7 mouse cellular contexts compared by ENCODE assay signal in the genomic region with DNA sequence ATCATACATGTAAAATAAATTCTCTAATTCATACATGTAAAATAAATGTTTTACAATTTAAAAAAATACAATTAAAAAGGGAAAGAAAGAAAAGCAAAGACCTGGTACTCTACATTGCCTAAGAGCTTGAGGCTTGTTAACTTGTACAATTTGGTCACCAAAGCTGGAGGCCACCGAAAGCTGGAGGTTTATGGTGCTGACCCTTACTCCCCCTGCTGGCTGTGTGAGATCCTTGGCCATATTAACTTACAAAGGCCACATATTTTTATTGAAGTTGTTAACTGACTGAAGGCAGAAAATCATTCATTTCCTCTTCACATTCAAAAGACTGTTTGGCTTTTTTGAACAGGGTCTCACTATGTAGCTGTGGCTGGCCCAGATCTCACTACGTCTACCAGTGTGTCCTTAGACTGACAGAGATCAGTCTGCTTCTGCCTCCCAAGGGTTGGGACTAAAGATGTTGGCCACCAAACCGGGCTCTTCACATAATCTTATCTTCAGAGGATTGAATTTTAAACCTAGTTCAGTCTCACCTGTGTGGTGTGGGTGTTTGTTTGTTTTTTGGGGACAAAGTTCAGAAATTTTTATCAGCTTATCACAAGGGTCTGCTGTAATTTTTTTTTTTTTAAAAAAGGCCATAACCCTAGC. TPM values are rescaled to one million over a fixed set of nuclear protein-coding genes. Genes with fewer than 3 reads are reported as not detected.
DNase-seq lines count a peak whose midpoint lies in the region; ATAC-seq and TF ChIP-seq lines count a peak whose summit lies in the region.

No protein-coding gene starts in this region.

- H3K4me2 ChIP-seq in neural tube, embryonic 11.5 days (ENCODE audit: low read depth): no peak overlapping the region
- H3K4me2 ChIP-seq in intestine, postnatal 0 days (replicated peaks; ENCODE audit: low read depth): no peak overlapping the region
- H3K4me2 ChIP-seq in hindbrain, embryonic 13.5 days: no peak overlapping the region

- 79% methylated on average over 3 of the region's 3 CpGs for WGBS in neural tube, embryonic 11.5 days
- WGBS in intestine, postnatal 0 days: 33% methylated on average over 3 of the region's 3 CpGs
- WGBS in hindbrain, embryonic 13.5 days: 75% methylated on average over 3 of the region's 3 CpGs

- H3K4me1 ChIP-seq in neural tube, embryonic 11.5 days (ENCODE audit: control insufficient read depth, insufficient read depth, low read length): peaks cover 4% of the 10 kb centered on the region; the same call in 1 of the 2 replicates
- peaks cover 6% of the 10 kb centered on the region; the same call in 1 of the 2 replicates for H3K4me1 ChIP-seq in intestine, postnatal 0 days (replicated peaks; ENCODE audit: control insufficient read depth, insufficient read depth, low read length)
- peaks cover 27% of the 10 kb centered on the region for H3K4me1 ChIP-seq in hindbrain, embryonic 13.5 days (replicated peaks)

- no peaks in the 10 kb centered on the region for H3K36me3 ChIP-seq in neural tube, embryonic 11.5 days (ENCODE audit: control insufficient read depth, insufficient read depth, low read length)
- 0 out of 2 replicates have a peak, but pooled peaks cover 3% of the 10 kb centered on the region for H3K36me3 ChIP-seq in intestine, postnatal 0 days (ENCODE audit: control insufficient read depth, insufficient read depth)
- no peaks in the 10 kb centered on the region for H3K36me3 ChIP-seq in hindbrain, embryonic 13.5 days

- peak; percentile 47 for DNase-seq in neural tube, embryonic 11.5 days (ENCODE audit: low spot score)
- no peak for DNase-seq in neural tube, embryonic 10.5 days (ENCODE audit: extremely low spot score, low spot score)
- peak; percentile 52 for DNase-seq in brain, embryonic 14.5 days (ENCODE audit: low read depth)
- DNase-seq in naive thymus-derived CD4-positive, alpha-beta T cell, adult 2 months (ENCODE audit: low read depth): peak; percentile 59
- DNase-seq in frontal cortex, postnatal 14 days (ENCODE audit: low spot score in 2 of 2): no peak

- TF ChIP-seq CTCF in brain, embryonic 14.5 days (IDR thresholded peaks at IDR 0.05; ENCODE audit: borderline replicate concordance, extremely low read depth, insufficient read depth, insufficient read length): peak; percentile 57; the same call in 1 of the 2 replicates
- TF ChIP-seq CTCF in intestine, postnatal 0 days (IDR thresholded peaks at IDR 0.05; ENCODE audit: low read depth): peak; percentile 80

- H3K27ac ChIP-seq in neural tube, embryonic 11.5 days (ENCODE audit: low read depth, low read length): no peak overlapping the region
- H3K27ac ChIP-seq in intestine, postnatal 0 days (ENCODE audit: low read depth, low read length): peak overlapping the region; percentile 62
- H3K27ac ChIP-seq in hindbrain, embryonic 13.5 days: no peak overlapping the region

- H3K4me3 ChIP-seq in neural tube, embryonic 11.5 days (ENCODE audit: low read depth, low read length): no peak overlapping the region
- no peak overlapping the region for H3K4me3 ChIP-seq in intestine, postnatal 0 days (ENCODE audit: low read depth, low read length)
- no peak overlapping the region for H3K4me3 ChIP-seq in hindbrain, embryonic 13.5 days

- no peak overlapping the region for H3K9ac ChIP-seq in neural tube, embryonic 11.5 days (ENCODE audit: low read length)
- no peak overlapping the region for H3K9ac ChIP-seq in intestine, postnatal 0 days (ENCODE audit: low read depth, low read length)
- no peak overlapping the region for H3K9ac ChIP-seq in hindbrain, embryonic 13.5 days

- H3K9me3 ChIP-seq in neural tube, embryonic 11.5 days (ENCODE audit: control insufficient read depth, low read length): no peaks in the 10 kb centered on the region
- no peaks in the 10 kb centered on the region for H3K9me3 ChIP-seq in intestine, postnatal 0 days (ENCODE audit: control insufficient read depth)
- H3K9me3 ChIP-seq in hindbrain, embryonic 13.5 days: no peaks in the 10 kb centered on the region

- no peak for ATAC-seq in neural tube, embryonic 11.5 days (ENCODE audit: insufficient read depth, low FRiP score, low TSS enrichment)
- peak; percentile 69 for ATAC-seq in intestine, postnatal 0 days
- no peak for ATAC-seq in hindbrain, embryonic 13.5 days (ENCODE audit: low FRiP score)

- no peaks in the 10 kb centered on the region for H3K27me3 ChIP-seq in neural tube, embryonic 11.5 days (ENCODE audit: control insufficient read depth, insufficient read depth, low read length)
- H3K27me3 ChIP-seq in intestine, postnatal 0 days (replicated peaks; ENCODE audit: control insufficient read depth, insufficient read depth, low read length): no peaks in the 10 kb centered on the region
- H3K27me3 ChIP-seq in hindbrain, embryonic 13.5 days: no peaks in the 10 kb centered on the region

- TF ChIP-seq POLR2A in brain, embryonic 14.5 days (IDR thresholded peaks at IDR 0.05; ENCODE audit: borderline replicate concordance, extremely low read depth, insufficient read depth, insufficient read length, poor library complexity, severe bottlenecking): no peak

RNA-seq across cellular contexts. Expression of gene Copz1, which starts 8.4 kb away (rescaled TPM):
- 307 and 317 TPM in 2 replicates for polyA plus RNA-seq in neural tube, embryonic 11.5 days (2014; fragmentation: Nextera tagmentation; extraction: Ambion mirVana)
- polyA plus RNA-seq in brain, embryonic 14.5 days (2012; rRNA removed): 165 and 192 TPM in 2 replicates
- polyA plus RNA-seq in intestine, postnatal 0 days (2015; fragmentation: Nextera tagmentation; extraction: Ambion mirVana): 248 and 253 TPM in 2 replicates
- polyA plus RNA-seq in hindbrain, embryonic 13.5 days (2015; fragmentation: Nextera tagmentation; extraction: Ambion mirVana): 219 and 222 TPM in 2 replicates

RNA-seq across cellular contexts. Expression of gene Nfe2, which starts 22.7 kb away (rescaled TPM):
- 6.5 and 7.3 TPM in 2 replicates for polyA plus RNA-seq in neural tube, embryonic 11.5 days (2014; fragmentation: Nextera tagmentation; extraction: Ambion mirVana)
- 0.53 and 1.2 TPM in 2 replicates for polyA plus RNA-seq in brain, embryonic 14.5 days (2012; rRNA removed)
- polyA plus RNA-seq in intestine, postnatal 0 days (2015; fragmentation: Nextera tagmentation; extraction: Ambion mirVana): 0.82 and 0.90 TPM in 2 replicates
- polyA plus RNA-seq in hindbrain, embryonic 13.5 days (2015; fragmentation: Nextera tagmentation; extraction: Ambion mirVana): 1.1 and 1.4 TPM in 2 replicates

RNA-seq across cellular contexts. Expression of gene Gpr84, which starts 29.5 kb away (rescaled TPM):
- 0.34 and 0.50 TPM in 2 replicates for polyA plus RNA-seq in neural tube, embryonic 11.5 days (2014; fragmentation: Nextera tagmentation; extraction: Ambion mirVana)
- 0.30 and 0.33 TPM in 2 replicates for polyA plus RNA-seq in brain, embryonic 14.5 days (2012; rRNA removed)
- polyA plus RNA-seq in intestine, postnatal 0 days (2015; fragmentation: Nextera tagmentation; extraction: Ambion mirVana): not detected in 2 replicates
- polyA plus RNA-seq in hindbrain, embryonic 13.5 days (2015; fragmentation: Nextera tagmentation; extraction: Ambion mirVana): 0.23 and 0.34 TPM in 2 replicates

RNA-seq across cellular contexts. Expression of gene Hnrnpa1, which starts 40.7 kb away (rescaled TPM):
- polyA plus RNA-seq in neural tube, embryonic 11.5 days (2014; fragmentation: Nextera tagmentation; extraction: Ambion mirVana): 1,373 and 1,392 TPM in 2 replicates
- 976 and 1,085 TPM in 2 replicates for polyA plus RNA-seq in brain, embryonic 14.5 days (2012; rRNA removed)
- polyA plus RNA-seq in intestine, postnatal 0 days (2015; fragmentation: Nextera tagmentation; extraction: Ambion mirVana): 219 and 224 TPM in 2 replicates
- 901 and 926 TPM in 2 replicates for polyA plus RNA-seq in hindbrain, embryonic 13.5 days (2015; fragmentation: Nextera tagmentation; extraction: Ambion mirVana)

RNA-seq across cellular contexts. Expression of gene Cbx5, which starts 41.3 kb away (rescaled TPM):
- 187 and 189 TPM in 2 replicates for polyA plus RNA-seq in neural tube, embryonic 11.5 days (2014; fragmentation: Nextera tagmentation; extraction: Ambion mirVana)
- 101 and 118 TPM in 2 replicates for polyA plus RNA-seq in brain, embryonic 14.5 days (2012; rRNA removed)
- polyA plus RNA-seq in intestine, postnatal 0 days (2015; fragmentation: Nextera tagmentation; extraction: Ambion mirVana): 24.0 TPM in 2 replicates
- polyA plus RNA-seq in hindbrain, embryonic 13.5 days (2015; fragmentation: Nextera tagmentation; extraction: Ambion mirVana): 143 and 144 TPM in 2 replicates

Comparison
In these comparisons a context has a peak if more than half of its experiments do, and no peak if none do; other contexts are left out.
1. DNase-seq: peak in neural tube, embryonic 11.5 days (single experiment), brain, embryonic 14.5 days (single experiment) and naive thymus-derived CD4-positive, alpha-beta T cell, adult 2 months (single experiment); none in neural tube, embryonic 10.5 days (single experiment) and frontal cortex, postnatal 14 days (0 of 2).